Mouse (Mus musculus) ES-Bruce4 (cell line): ENCODE data around the gene Zcchc24.

Experiments used
- CTCF ChIP-seq: IDR thresholded peaks from one replicate; pipeline ENCODE4 v1.8.1; 2011; ENCODE audit warnings: low read depth, low read length
- POLR2A ChIP-seq: IDR thresholded peaks from one replicate; pipeline ENCODE4 v1.8.1; 2011; ENCODE audit warnings: low read length; ENCODE audit not compliant: insufficient read depth

DNA sequence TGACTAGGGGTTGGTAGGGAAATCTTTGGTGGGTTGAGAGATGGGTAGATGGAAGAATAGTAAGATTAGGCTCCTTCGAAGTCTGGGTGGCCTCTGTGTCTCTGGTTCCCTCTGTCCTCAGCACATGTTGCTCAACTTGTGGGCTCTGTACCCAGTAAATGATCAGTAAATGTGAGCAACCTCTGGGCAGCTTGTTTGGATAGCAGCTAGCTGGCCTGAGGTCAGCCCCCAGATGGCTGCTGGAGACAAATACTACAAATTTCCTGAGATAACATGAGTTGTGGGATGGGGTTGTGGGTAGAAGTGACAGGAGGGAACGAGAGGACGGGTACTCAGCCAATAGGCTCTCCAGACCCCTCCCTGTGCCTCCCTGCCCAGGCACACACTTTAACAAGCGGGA, 4.2 kb upstream of the Zcchc24 start:
- TF ChIP-seq POLR2A (no peak), CTCF (no peak)
